Comparison of ENCODE assay signal across 8 mouse cellular contexts in genomic region chr10:70599126-70599924, GRCm38 (mm10). TPM values are rescaled to one million over a fixed set of nuclear protein-coding genes. Genes with fewer than 3 reads are reported as not detected.
DNase-seq lines count a peak whose midpoint lies in the region; ATAC-seq lines count a peak whose summit lies in the region.

No protein-coding gene starts in this region.

- peak overlapping the region; percentile 78 for H3K4me3 ChIP-seq in heart, embryonic 12.5 days

- peaks cover 12% of the 10 kb centered on the region for H3K4me1 ChIP-seq in heart, embryonic 12.5 days (replicated peaks)

- peak overlapping the region; percentile 33 for H3K9ac ChIP-seq in heart, embryonic 12.5 days

- DNase-seq in gastrocnemius, adult 18-20 months (ENCODE audit: low spot score): peak; percentile 2
- no peak for DNase-seq in gastrocnemius, adult 8-10 months (ENCODE audit: low spot score in 2 of 2)
- DNase-seq in embryo, embryonic 11.5 days (ENCODE audit: low read depth, low spot score): peak; percentile 71
- peak; percentile 96 for DNase-seq in kidney, postnatal 10 days
- DNase-seq in liver: peak; percentile 68
- peak; percentile 83 for DNase-seq in neural tube, embryonic 10.5 days (ENCODE audit: extremely low spot score, low spot score)
- DNase-seq in thymus, adult 18-20 months: peak; percentile 3

- H3K4me2 ChIP-seq in heart, embryonic 12.5 days: peak overlapping the region; percentile 97

- no peaks in the 10 kb centered on the region for H3K9me3 ChIP-seq in heart, embryonic 12.5 days (replicated peaks)

- H3K36me3 ChIP-seq in heart, embryonic 12.5 days: no peaks in the 10 kb centered on the region

- under 1% methylated on average over 95 of the region's 124 CpGs for WGBS in heart, embryonic 12.5 days

- peaks cover 41% of the 10 kb centered on the region for H3K27me3 ChIP-seq in heart, embryonic 12.5 days (replicated peaks)

- no peak overlapping the region for H3K27ac ChIP-seq in heart, embryonic 12.5 days (ENCODE audit: poor library complexity, severe bottlenecking)

- peak; percentile 83 for ATAC-seq in heart, embryonic 12.5 days (ENCODE audit: insufficient number of reproducible peaks, low FRiP score)

RNA-seq across cellular contexts. Expression of gene Phyhipl, which starts 56.4 kb away (rescaled TPM):
- total RNA-seq in gastrocnemius, adult 18-20 months (2021): not detected
- total RNA-seq in gastrocnemius, adult 8-10 months (2022): not detected
- polyA plus RNA-seq in heart, embryonic 12.5 days (2016; fragmentation: Nextera tagmentation; extraction: Ambion mirVana): 2.1 and 2.4 TPM in 2 replicates

Comparison
In these comparisons a context has a peak if more than half of its experiments do, and no peak if none do; other contexts are left out.
1. DNase-seq: peak in gastrocnemius, adult 18-20 months (single experiment), embryo, embryonic 11.5 days (single experiment), kidney, postnatal 10 days (single experiment), liver (single experiment), neural tube, embryonic 10.5 days (single experiment) and thymus, adult 18-20 months (2 of 2); none in gastrocnemius, adult 8-10 months (0 of 2).